Mouse (Mus musculus) testis, adult 2 months (tissue): ENCODE data around the gene Igf2bp1. TPM values are rescaled to one million over a fixed set of nuclear protein-coding genes. Genes with fewer than 3 reads are reported as not detected.

Experiments used
- H3K27ac ChIP-seq: fragments of 200-500 bp; 2 replicates; pipeline ENCODE4 v1.5.1; 2012; ENCODE audit warnings: low read depth, low read length; ENCODE audit not compliant: control insufficient read depth, insufficient read depth
- H3K27me3 ChIP-seq: fragments of 200-500 bp; 2 replicates; pipeline ENCODE4 v1.6.1; 2012; ENCODE audit warnings: mild to moderate bottlenecking, low read length, moderate library complexity; ENCODE audit not compliant: control insufficient read depth, insufficient read depth
- H3K36me3 ChIP-seq: fragments of 200-500 bp; 2 replicates; pipeline ENCODE4 v1.6.1; 2012; ENCODE audit warnings: mild to moderate bottlenecking, low read length; ENCODE audit not compliant: control insufficient read depth, insufficient read depth
- H3K4me1 ChIP-seq: fragments of 200-500 bp; 2 replicates; pipeline ENCODE4 v1.6.1; 2012; ENCODE audit warnings: low read length; ENCODE audit not compliant: control insufficient read depth, insufficient read depth
- H3K4me3 ChIP-seq: fragments of 200-500 bp; 2 replicates; pipeline ENCODE4 v1.5.1; 2012; ENCODE audit warnings: low read depth, mild to moderate bottlenecking, low read length, moderate library complexity, mixed read lengths; ENCODE audit not compliant: control insufficient read depth
- CTCF ChIP-seq: fragments of 200-500 bp; IDR thresholded peaks from 2 replicates; pipeline ENCODE4 v1.5.1; 2012; ENCODE audit warnings: low read depth, mild to moderate bottlenecking, inconsistent platforms, low read length, moderate library complexity; ENCODE audit not compliant: control insufficient read depth, insufficient read depth, insufficient replicate concordance
- POLR2A ChIP-seq: fragments of 200-500 bp; IDR thresholded peaks from 2 replicates; pipeline ENCODE4 v1.6.1; 2012; ENCODE audit warnings: low read depth, mild to moderate bottlenecking, inconsistent platforms, low read length, moderate library complexity; ENCODE audit not compliant: control insufficient read depth
- polyA plus RNA-seq: library from polyadenylated mRNA; depleted of rRNA; stranded (reverse); fragments of >200 nt; gene quantifications from 2 replicates; pipeline ENCODE4 v1.2.3, GENCODE M21; 2012; rRNA removed

Gene Igf2bp1
- polyA plus RNA-seq = 6.5 and 8.1 TPM in 2 replicates

DNA sequence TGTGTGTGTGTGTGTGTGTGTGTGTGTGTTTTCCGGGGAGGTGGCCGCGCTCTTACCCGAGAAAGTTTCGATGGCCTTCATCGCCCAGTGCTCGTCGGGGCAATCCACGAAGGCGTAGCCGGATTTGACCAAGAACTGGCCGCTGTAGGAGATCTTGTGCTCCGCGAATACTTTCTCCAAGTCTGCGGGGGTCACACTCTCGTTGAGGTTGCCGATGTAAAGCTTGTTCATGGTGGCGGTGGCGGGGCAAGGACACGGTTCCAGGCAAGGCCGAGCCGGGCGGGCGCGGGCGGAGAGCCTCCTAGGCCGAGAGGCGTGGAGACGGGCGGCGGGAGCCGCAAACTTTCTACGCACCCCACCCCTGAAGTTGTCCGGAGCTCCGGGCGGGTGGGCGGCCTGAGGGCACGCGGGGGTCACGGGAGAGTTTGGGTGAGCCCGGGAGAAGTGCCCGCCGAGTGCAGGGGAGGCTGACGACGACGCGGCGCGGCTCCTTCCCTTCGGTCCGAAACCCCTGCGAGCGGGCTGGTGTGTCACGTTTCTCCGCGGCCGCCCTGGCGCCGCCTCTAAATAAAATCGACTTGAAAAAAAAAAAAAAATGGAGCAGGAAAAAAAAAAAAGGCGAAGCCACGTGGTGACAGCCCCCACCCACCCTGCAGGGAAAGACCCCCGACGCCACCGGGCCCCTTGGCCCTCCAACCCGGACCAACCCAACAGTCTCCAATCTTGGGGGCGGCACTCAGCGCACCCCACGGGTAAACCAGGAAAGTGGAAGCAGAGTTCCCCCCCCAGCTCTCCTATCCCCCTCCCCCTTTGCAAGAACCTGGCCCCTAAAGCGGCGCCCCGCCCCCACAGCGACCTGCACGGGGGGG is at the start of gene Igf2bp1:
Gene Igf2bp1, minus strand, starts transcription at position 538 of the 869 bp plus-strand sequence.
- TF ChIP-seq CTCF = no peak
- TF ChIP-seq POLR2A = no peak
- peaks cover 9% of the 10 kb centered on the region for H3K4me1 ChIP-seq
- H3K36me3 ChIP-seq = no peaks in the 10 kb centered on the region
- peak within 1 kb of the TSS; percentile 88 for H3K4me3 ChIP-seq
- peaks cover 6% of the 10 kb centered on the region for H3K27me3 ChIP-seq
- peak within 1 kb of the TSS; percentile 45; the same call in 1 of the 2 replicates for H3K27ac ChIP-seq

DNA sequence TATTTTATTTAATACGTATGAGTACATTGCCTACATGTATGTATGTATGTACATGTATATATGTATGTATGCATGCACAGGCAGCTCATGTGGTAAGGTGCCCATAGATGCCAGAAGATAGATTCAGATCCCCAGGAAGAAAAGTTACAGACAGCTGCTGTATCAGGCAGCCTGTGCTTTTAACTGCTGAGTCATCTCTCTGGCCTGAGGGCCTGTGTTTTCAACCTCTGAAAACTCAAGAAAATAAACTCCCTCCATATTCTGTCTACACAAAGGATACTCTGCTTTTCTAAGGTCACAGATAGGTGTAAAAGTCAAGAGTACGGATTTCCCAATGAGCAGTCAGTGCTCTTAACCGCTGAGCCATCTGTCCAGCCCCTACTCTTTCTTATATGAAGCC is 45.1 kb upstream of the Igf2bp1 start:
- H3K27me3 ChIP-seq = no peaks in the 10 kb centered on the region
- H3K27ac ChIP-seq = no peak overlapping the region
- TF ChIP-seq POLR2A (no peak), CTCF (no peak)
- H3K4me3 ChIP-seq = no peak overlapping the region
- no peaks in the 10 kb centered on the region for H3K4me1 ChIP-seq
- peaks cover 1% of the 10 kb centered on the region; the same call in 1 of the 2 replicates for H3K36me3 ChIP-seq

DNA sequence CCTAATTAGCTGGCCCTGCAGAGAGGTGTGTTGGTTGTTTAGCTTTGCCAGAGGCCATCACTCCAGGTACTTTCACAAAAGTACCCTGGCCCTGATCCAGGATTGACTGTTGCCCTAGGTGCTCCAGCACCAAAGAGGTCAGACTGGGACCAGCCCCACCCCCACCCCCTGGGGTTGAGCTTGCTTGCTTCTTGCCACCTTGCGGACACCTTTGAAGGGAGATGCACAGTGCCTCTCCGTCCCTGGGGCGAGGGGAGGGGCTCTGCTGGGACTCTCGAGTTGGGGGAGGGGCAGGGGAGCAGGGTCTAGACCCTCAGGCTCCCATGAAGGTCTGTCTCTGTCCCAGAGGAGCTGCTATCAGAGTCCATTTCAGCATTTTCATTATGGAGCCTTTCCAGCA is 44.2 kb upstream of the Igf2bp1 start:
- peaks cover 1% of the 10 kb centered on the region; the same call in 1 of the 2 replicates for H3K36me3 ChIP-seq
- TF ChIP-seq CTCF (no peak), POLR2A (no peak)
- no peaks in the 10 kb centered on the region for H3K27me3 ChIP-seq
- H3K4me3 ChIP-seq = no peak overlapping the region
- H3K4me1 ChIP-seq = no peaks in the 10 kb centered on the region
- H3K27ac ChIP-seq = no peak overlapping the region

DNA sequence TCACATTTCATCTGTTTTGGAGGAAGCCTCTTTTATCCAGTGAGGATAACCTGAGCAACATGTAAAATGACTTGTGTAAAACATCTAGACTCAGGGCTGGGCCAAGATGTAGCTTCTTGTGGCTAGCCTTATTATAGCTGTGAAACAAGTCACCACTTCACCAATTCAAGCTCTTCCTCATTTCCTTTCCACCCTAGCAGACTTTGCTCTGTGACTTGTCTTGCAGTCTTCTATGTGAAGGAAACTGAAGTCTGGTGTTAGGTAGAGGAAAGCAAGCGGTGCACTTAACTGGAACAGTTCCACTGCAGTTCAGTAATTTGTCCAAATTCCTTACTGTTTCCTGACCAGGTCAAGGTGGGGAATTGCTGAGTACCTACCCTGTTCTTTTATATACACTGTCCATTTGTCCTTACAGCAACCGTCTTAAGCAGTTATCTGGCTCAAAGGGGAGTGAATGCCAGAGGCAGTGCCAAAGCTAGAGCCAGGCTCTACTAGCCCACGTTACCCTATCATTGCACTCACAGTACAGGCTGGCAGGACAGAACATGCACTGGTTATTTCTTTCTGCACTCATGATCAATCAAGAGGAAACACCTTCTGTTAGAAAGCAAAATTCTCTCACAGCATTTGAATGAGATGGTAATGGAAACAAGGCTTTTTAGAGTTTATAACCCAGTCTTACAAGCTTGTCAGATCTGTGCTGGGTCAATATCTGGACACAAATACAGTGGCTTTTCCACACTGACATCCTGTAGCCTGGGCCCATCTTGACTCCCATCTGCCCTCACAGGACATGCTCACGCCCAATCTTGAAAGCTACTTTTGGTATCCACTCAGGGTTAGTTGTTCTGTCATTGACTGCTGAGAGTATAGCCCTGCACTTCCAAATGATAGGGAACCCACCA is 42.0 kb upstream of the Igf2bp1 start:
- Histone ChIP-seq H3K4me1 (no peaks in the 10 kb centered on the region), H3K36me3 (peaks cover 1% of the 10 kb centered on the region; the same call in 1 of the 2 replicates), H3K4me3 (no peak overlapping the region), H3K27ac (no peak overlapping the region), H3K27me3 (no peaks in the 10 kb centered on the region)
- TF ChIP-seq CTCF (no peak), POLR2A (no peak)

DNA sequence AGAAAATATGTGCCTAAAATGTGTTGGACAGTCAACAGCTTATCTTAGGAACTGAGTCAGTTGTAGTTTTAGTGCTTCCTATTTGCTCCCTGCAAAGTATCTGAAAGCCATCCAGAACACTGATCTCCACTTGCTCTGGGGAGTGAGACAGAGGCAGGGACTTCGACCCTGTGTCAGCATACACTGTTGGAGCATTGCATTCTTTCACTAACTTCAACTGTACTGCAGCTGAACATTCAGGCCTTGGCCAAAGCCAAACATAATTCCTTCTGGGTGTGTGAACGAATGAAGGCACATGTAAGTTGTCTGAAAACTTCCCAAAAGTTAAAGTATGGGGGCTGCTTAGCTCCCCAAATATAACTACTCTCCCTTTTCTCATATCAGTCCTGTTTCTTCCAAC is 41.1 kb upstream of the Igf2bp1 start:
- no peaks in the 10 kb centered on the region for H3K4me1 ChIP-seq
- peaks cover 1% of the 10 kb centered on the region; the same call in 1 of the 2 replicates for H3K36me3 ChIP-seq
- H3K27ac ChIP-seq = no peak overlapping the region

DNA sequence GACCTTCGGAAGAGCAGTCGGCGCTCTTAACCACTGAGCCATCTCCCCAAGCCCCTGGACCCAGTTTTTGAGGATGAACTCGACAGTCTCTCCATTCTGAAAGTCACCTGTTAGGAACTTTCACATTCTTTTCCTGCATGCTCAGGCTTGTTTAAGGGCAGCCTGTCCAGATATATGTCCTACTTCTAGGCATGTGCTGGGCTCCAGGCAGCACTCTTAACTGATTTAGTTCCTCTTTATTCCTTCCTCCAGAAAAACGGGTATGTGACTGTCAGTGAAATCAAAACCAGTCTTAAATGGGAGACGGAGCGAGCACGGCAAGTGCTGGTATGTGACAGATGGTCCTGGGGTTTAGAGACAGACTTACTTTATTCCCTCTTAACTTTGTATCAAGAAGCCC is 40.3 kb upstream of the Igf2bp1 start:
- Histone ChIP-seq H3K36me3 (peaks cover 1% of the 10 kb centered on the region; the same call in 1 of the 2 replicates), H3K27ac (no peak overlapping the region), H3K4me3 (no peak overlapping the region), H3K27me3 (no peaks in the 10 kb centered on the region), H3K4me1 (no peaks in the 10 kb centered on the region)
- TF ChIP-seq POLR2A = no peak
- TF ChIP-seq CTCF = no peak

More for the DNA sequence above, 41.1 kb upstream of the Igf2bp1 start:
- TF ChIP-seq CTCF = no peak
- no peak for TF ChIP-seq POLR2A
- H3K27me3 ChIP-seq = no peaks in the 10 kb centered on the region
- no peak overlapping the region for H3K4me3 ChIP-seq

DNA sequence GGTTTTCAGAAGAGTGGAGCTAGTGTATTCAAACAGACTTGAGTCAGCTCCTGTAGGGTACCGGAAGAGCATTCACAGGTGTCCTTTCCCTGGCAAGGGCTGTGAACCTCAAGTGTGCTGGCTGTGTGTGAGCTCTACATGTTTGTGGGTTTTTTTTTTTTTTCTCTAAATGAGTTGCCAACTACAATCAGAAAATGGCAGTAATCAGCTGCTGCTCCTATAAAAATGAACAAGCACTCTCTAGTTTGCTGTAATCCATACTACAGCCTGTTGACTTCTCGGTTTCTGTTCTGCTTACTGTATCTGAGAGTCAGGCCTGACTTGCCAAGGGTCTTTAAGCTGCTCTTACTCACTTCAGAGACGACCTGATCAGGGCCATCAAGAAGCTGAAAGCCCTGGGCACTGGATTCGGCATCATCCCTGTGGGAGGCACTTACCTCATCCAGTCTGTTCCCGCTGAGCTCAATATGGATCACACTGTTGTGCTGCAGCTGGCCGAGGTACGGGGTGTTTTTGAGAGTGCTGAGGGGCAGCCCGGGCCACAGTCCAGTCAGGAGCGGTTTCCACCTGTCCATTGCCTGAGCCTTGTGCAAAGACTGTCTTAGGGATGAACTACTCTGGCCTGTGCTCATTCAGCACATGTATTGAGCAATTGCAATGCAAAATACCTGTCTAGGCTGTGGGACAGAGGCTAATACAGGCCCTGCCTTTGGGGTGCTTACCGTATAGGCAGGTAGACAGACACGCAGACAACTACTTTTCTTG is 39.2 kb upstream of the Igf2bp1 start:
- TF ChIP-seq CTCF = no peak
- no peak for TF ChIP-seq POLR2A
- Histone ChIP-seq H3K4me3 (no peak overlapping the region), H3K4me1 (no peaks in the 10 kb centered on the region), H3K27me3 (no peaks in the 10 kb centered on the region), H3K27ac (no peak overlapping the region), H3K36me3 (peaks cover under 1% of the 10 kb centered on the region; the same call in 1 of the 2 replicates)
